Mouse (Mus musculus) liver, embryonic 11.5 days (tissue): ENCODE data around the gene Klhl7. TPM values are rescaled to one million over a fixed set of nuclear protein-coding genes. Genes with fewer than 3 reads are reported as not detected.
"Not testable (repeated sequence)": the region's sequence is repeated elsewhere in the genome, so short reads cannot be mapped to it uniquely, and the experiment has no call there.

Source experiments
- ATAC-seq: fragments of 200-750 bp; cut with Nextera tagmentation; replicated peaks from 2 replicates; pipeline ENCODE4 v1.8.0; 2017; ENCODE audit warnings: moderate number of reproducible peaks, mild to moderate bottlenecking, moderate TSS enrichment, moderate library complexity; ENCODE audit not compliant: low FRiP score
- DNase-seq: peaks from one replicate; pipeline ENCODE4 v3.0.0-alpha.2; 2017; ENCODE audit warnings: low spot score
- H3K27ac ChIP-seq: fragments of 300-500 bp; sonication (generic); 2 replicates; pipeline ENCODE4 v1.5.1; 2014; ENCODE audit warnings: mild to moderate bottlenecking, low read depth, low read length, control low read depth
- H3K27me3 ChIP-seq: fragments of 300-500 bp; sonication (generic); replicated peaks from 2 replicates; pipeline ENCODE4 v1.6.1; 2014; ENCODE audit warnings: low read length, mixed read lengths; ENCODE audit not compliant: control insufficient read depth, insufficient read depth
- H3K36me3 ChIP-seq: fragments of 300-500 bp; sonication (generic); 2 replicates; pipeline ENCODE4 v1.6.1; 2014; ENCODE audit warnings: mild to moderate bottlenecking, low read length, moderate library complexity, mixed read lengths; ENCODE audit not compliant: control insufficient read depth, insufficient read depth
- H3K4me1 ChIP-seq: fragments of 300-500 bp; sonication (generic); replicated peaks from 2 replicates; pipeline ENCODE4 v1.6.1; 2014; ENCODE audit warnings: low read length, mixed read lengths; ENCODE audit not compliant: control insufficient read depth, insufficient read depth
- H3K4me2 ChIP-seq: fragments of 300-500 bp; sonication (generic); 2 replicates; pipeline ENCODE4 v1.6.1; 2014; ENCODE audit warnings: mild to moderate bottlenecking, control low read depth, moderate library complexity
- H3K4me3 ChIP-seq: fragments of 300-500 bp; sonication (generic); 2 replicates; pipeline ENCODE4 v1.5.1; 2014; ENCODE audit warnings: low read depth, low read length, control low read depth
- H3K9ac ChIP-seq: fragments of 300-500 bp; sonication (generic); 2 replicates; pipeline ENCODE4 v1.6.1; 2014; ENCODE audit warnings: low read depth, low read length, control low read depth
- H3K9me3 ChIP-seq: fragments of 300-500 bp; sonication (generic); 2 replicates; pipeline ENCODE4 v1.6.1; 2016; ENCODE audit warnings: low read length, inconsistent platforms, mixed read lengths; ENCODE audit not compliant: control insufficient read depth
- WGBS: fragments of 180-500 bp; shearing (Covaris S2); extraction: QIAGEN DNeasy Blood & Tissue Kit; methylation state at CpG from one replicate; pipeline ENCODE4 v1.1.7; 2014; 5-methylcytosine and 5-hydroxymethylcytosine counted together
- polyA plus RNA-seq: library from polyadenylated mRNA; unstranded; fragments of >200 nt; fragmentation: Nextera tagmentation; extraction: Ambion mirVana; gene quantifications from 2 replicates; pipeline ENCODE4 v1.2.1, GENCODE M21; 2014

Gene Klhl7
- polyA plus RNA-seq, 1 experiment from 2014 or later = 29.1 TPM

DNA sequence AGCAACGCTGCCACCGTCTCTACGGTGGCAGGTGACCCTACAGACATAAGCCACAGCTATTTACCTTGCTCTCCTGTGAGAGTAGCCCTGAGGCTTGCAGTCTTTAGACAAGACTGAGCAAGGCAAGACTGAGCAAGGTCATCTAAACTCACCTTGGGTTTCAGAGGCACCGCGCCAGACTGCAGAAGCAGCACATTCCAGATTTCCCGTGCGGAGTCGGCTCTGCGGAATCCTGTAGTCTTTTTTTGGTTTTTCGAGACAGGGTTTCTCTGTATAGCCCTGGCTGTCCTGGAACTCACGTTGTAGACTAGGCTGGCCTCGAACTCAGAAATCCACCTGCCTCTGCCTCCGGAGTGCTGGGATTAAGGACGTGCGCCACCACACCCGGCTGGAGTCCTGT is 14.2 kb upstream of the Klhl7 start:
- Histone ChIP-seq H3K36me3 (no peaks in the 10 kb centered on the region), H3K9me3 (no peaks in the 10 kb centered on the region), H3K4me3 (no peak overlapping the region), H3K9ac (no peak overlapping the region), H3K4me1 (no peaks in the 10 kb centered on the region), H3K27me3 (no peaks in the 10 kb centered on the region), H3K27ac (no peak overlapping the region), H3K4me2 (no peak overlapping the region)
- ATAC-seq (no peak), DNase-seq (no peak)
- WGBS = 83% methylated on average over 16 of the region's 16 CpGs

DNA sequence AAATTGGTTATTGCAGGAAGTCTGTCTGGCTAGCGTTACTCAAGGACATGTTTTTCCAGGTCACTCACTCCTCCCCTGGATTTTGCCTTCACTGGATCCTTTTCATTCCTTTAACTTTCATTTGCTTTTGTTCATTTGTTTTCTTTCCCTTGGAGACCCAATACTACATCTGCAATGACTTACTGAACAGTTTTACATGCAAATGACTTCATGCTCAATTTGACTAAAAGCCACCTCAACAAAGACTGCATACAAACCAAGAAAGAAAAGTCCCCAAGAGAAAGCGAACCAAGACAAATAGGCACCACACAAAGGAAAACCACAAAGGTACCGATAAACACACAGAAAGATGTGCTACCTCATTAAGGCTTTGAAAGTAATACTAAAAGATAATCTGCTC is 13.5 kb upstream of the Klhl7 start:
- no peak overlapping the region for H3K4me2 ChIP-seq
- 66% methylated on average over 3 of the region's 3 CpGs for WGBS
- H3K9me3 ChIP-seq = no peaks in the 10 kb centered on the region
- no peaks in the 10 kb centered on the region for H3K4me1 ChIP-seq
- no peaks in the 10 kb centered on the region for H3K36me3 ChIP-seq
- ATAC-seq = no peak
- no peak overlapping the region for H3K27ac ChIP-seq
- H3K27me3 ChIP-seq = no peaks in the 10 kb centered on the region
- DNase-seq = no peak
- no peak overlapping the region for H3K9ac ChIP-seq
- H3K4me3 ChIP-seq = no peak overlapping the region

DNA sequence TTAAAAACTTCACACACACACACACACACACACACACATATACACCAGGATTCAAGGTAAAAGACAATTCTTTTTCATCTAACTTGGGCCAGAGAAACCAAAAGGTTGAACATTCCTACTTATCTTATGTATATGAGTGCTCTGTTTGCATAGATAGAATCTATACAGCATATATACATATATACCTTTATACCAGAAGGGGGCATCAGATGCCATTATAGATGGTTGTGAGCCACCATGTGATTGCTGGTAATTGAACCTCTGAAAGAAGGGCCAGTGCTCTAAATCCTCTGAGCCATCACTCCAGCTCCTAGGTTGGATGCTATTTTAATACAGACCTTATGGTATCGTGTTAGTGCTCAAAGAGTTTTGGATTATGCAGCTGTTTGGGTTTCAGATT is 12.0 kb upstream of the Klhl7 start:
- WGBS = 80% methylated on average over 1 of the region's 1 CpGs
- no peak for ATAC-seq
- no peak for DNase-seq

DNA sequence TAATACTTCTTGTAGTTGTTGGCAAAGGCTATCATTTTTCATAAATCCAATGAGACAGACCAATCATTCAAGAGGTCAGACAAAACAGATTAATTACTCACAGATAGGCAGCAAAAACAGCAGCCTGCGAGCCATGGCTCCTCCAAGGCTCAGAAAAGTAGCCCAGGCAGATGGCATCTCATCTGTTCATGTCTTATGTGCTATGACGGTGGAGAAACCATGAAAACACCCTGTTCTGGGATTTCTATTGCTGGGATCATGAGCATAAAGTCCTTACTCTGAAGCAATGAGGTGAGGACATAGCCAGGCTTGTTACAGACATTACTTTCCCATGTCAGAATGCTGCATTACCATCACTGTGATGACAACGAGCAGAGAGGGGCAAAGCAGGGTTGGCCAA is 7.9 kb upstream of the Klhl7 start:
- H3K4me3 ChIP-seq = no peak overlapping the region
- DNase-seq (no peak), ATAC-seq (no peak)
- H3K4me1 ChIP-seq = no peaks in the 10 kb centered on the region
- H3K36me3 ChIP-seq = no peaks in the 10 kb centered on the region
- no peak overlapping the region for H3K4me2 ChIP-seq
- H3K9ac ChIP-seq = no peak overlapping the region
- no peak overlapping the region for H3K27ac ChIP-seq
- H3K27me3 ChIP-seq = no peaks in the 10 kb centered on the region
- H3K9me3 ChIP-seq = no peaks in the 10 kb centered on the region
- 70% methylated on average over 3 of the region's 3 CpGs for WGBS

More for the DNA sequence above, 12.0 kb upstream of the Klhl7 start:
- no peaks in the 10 kb centered on the region for H3K36me3 ChIP-seq
- H3K4me1 ChIP-seq = no peaks in the 10 kb centered on the region
- no peak overlapping the region for H3K4me3 ChIP-seq
- no peak overlapping the region for H3K9ac ChIP-seq
- H3K9me3 ChIP-seq = no peaks in the 10 kb centered on the region
- no peaks in the 10 kb centered on the region for H3K27me3 ChIP-seq
- H3K4me2 ChIP-seq = no peak overlapping the region
- no peak overlapping the region for H3K27ac ChIP-seq

DNA sequence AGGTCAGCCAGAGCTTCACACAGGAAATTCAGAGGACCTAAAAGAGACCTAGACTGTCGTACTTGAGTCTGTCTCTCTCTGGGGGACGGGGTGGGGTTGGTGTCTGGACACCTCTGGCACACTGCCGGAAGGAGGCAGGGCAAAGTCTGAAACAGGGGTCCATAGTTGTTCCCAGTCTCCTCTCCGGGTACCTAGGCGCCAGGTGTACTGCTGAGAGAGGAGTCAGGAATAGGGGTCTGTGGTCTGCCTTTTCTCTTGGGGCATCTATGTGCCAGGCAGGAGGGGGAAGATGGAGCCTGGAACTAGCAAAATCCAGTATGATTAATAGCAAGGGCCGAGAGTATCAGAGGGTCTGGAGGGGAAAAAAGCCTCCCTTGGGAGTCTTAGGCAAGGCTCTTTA is 5.0 kb upstream of the Klhl7 start:
- DNase-seq (no peak), ATAC-seq (no peak)
- H3K9me3 ChIP-seq = no peaks in the 10 kb centered on the region
- H3K27ac ChIP-seq = no peak overlapping the region
- no peaks in the 10 kb centered on the region for H3K27me3 ChIP-seq
- no peak overlapping the region for H3K4me3 ChIP-seq
- peaks cover 3% of the 10 kb centered on the region for H3K4me1 ChIP-seq
- H3K9ac ChIP-seq = no peak overlapping the region
- 72% methylated on average over 6 of the region's 6 CpGs for WGBS
- H3K36me3 ChIP-seq = no peaks in the 10 kb centered on the region
- H3K4me2 ChIP-seq = no peak overlapping the region

DNA sequence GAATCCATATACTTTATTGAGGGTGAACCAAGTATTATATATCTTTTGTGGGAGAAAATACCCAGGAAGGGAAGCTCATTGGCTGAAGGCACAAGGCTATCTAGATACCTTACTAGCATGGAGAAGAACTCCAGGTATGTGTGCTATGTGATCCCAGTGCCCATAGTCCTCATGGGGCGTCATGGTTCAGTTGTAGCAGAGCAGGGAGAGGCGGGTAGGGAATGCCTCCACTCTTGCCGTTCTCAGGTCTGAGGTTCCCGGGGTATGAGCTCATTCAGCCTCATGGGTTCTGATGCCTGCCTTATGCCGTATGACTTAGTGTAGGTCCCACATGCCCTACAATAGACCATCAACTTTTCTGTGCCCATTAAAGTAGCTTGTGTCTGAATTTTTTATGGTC is 4.5 kb upstream of the Klhl7 start:
- H3K36me3 ChIP-seq = no peaks in the 10 kb centered on the region
- no peak overlapping the region for H3K4me3 ChIP-seq
- no peaks in the 10 kb centered on the region for H3K9me3 ChIP-seq
- no peaks in the 10 kb centered on the region for H3K27me3 ChIP-seq
- ATAC-seq (no peak), DNase-seq (no peak)
- H3K4me2 ChIP-seq = no peak overlapping the region
- 72% methylated on average over 5 of the region's 5 CpGs for WGBS
- H3K4me1 ChIP-seq = peaks cover 3% of the 10 kb centered on the region
- no peak overlapping the region for H3K27ac ChIP-seq
- H3K9ac ChIP-seq = no peak overlapping the region

DNA sequence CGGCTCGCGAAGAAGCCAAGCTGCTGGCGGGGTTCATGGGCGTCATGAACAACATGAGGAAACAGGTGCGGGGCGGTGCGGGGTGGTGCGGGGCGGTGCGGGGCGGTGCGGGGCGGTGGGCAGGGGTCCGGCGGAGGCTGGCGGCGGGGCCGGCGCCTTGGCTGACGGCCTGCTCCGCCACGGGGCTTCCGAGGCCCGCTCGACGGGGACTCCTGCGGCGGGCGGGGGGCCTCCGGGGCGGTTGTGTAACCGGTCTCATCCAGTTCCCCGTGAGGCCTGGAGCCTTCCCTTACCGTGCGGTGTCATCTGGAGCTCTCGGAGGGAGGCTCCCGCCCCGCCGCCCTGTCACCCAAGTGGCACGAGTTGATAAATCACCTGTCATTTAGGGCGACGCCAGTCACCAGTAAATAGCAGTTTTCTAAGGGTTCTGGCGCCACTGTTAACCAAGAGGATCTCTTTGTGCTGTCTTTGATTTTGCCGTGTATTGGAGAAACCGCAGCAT is 456 bp downstream of the Klhl7 start:
- Histone ChIP-seq H3K4me1 (peaks cover 3% of the 10 kb centered on the region), H3K4me3 (peak overlapping the region; percentile 75), H3K9me3 (no peaks in the 10 kb centered on the region), H3K36me3 (no peaks in the 10 kb centered on the region), H3K27me3 (no peaks in the 10 kb centered on the region), H3K27ac (peak overlapping the region; percentile 91), H3K4me2 (peak overlapping the region; percentile 76), H3K9ac (peak overlapping the region; percentile 88)
- ATAC-seq (peak; percentile 96), DNase-seq (peak; percentile 72)
- WGBS = 1% methylated on average over 41 of the region's 46 CpGs

DNA sequence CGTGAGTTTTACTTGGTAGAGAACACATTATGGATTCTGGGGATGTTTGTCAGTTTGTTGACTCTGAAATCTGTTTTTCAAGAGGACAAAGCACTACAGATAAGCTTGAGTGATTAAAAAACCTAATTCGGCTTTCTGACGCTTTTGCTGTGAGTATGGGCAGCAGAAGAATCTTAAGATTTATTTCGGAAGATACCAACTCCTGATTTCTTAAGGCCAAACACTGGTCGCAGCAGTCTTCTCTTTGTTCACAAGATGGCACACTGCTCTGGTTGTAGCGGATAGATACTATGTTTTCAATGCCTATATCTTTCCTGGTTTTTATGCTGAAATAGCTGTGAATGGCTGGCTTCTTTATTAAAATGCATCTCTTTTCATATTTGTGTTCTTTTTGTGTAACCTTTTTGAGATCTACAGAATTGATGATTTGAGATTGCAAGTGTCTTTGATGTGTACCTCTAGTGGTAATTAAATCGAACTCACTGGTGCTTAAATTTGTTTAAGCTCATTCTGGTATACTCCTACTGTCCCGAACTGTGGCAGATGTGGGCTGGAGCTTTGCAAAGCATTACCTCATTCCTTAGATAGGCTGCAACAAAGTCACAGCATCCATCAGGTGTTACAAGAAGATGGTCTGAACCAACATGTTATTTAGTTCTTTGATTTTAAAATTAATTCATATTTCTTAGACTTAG is 1.2 kb downstream of the Klhl7 start:
- peak overlapping the region; percentile 88 for H3K9ac ChIP-seq
- H3K4me2 ChIP-seq = peak overlapping the region; percentile 76
- no peaks in the 10 kb centered on the region for H3K36me3 ChIP-seq
- H3K4me1 ChIP-seq = peaks cover 3% of the 10 kb centered on the region
- 27% methylated on average over 8 of the region's 8 CpGs for WGBS
- no peaks in the 10 kb centered on the region for H3K27me3 ChIP-seq
- DNase-seq = no peak
- no peaks in the 10 kb centered on the region for H3K9me3 ChIP-seq
- peak overlapping the region; percentile 75 for H3K4me3 ChIP-seq
- no peak for ATAC-seq
- H3K27ac ChIP-seq = no peak overlapping the region

DNA sequence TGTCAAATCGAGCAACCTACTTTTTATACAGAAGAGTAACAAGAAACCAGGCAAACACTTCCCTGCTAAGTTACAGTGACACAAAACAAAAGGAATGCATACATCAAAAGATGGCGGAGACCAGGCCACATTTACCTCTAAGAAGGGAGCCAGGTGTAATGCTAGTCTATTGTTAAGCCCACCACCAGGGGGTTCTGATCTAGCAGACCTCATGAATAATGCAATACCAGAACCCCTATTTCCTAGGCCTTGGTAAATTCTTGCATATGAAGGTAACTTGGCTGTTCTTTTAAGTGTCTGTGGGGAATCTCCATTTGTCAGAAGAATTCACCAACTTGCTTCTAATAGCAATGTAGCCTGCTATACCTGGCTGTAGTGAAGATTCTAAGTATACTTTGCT is 2.8 kb downstream of the Klhl7 start:
- not testable (repeated sequence) for H3K27ac ChIP-seq, H3K4me2 ChIP-seq, H3K36me3 ChIP-seq, ATAC-seq, H3K9ac ChIP-seq, H3K4me1 ChIP-seq, H3K9me3 ChIP-seq, H3K27me3 ChIP-seq, H3K4me3 ChIP-seq, DNase-seq
- 78% methylated on average over 2 of the region's 2 CpGs for WGBS
